Mouse (Mus musculus): ENCODE measurements around the gene Sesn3.
A peak's percentile ranks its signal among the peaks of the same experiment; 100 is the strongest.
"Not testable (repeated sequence)": the region's sequence is repeated elsewhere in the genome, so short reads cannot be mapped to it uniquely, and the experiment has no call there.

The Sesn3 gene

GRCm38 (mm10) chr9:14274986-14275720 is at the start of gene Sesn3:
Gene Sesn3 (plus strand): TSS chr9:14275067.
- peak; percentile 50 to 80 for DNase-seq (ENCODE audit: low spot score in 2 of 2)

GRCm38 (mm10) chr9:14227086-14227485 is 47.8 kb upstream of the Sesn3 start:
- DNase-seq (ENCODE audit: low spot score in 2 of 2): not testable (repeated sequence)

GRCm38 (mm10) chr9:14233702-14234373 is 41.0 kb upstream of the Sesn3 start:
- DNase-seq (ENCODE audit: low spot score in 2 of 2): no peak

- no peak for DNase-seq (ENCODE audit: low spot score in 2 of 2)
Measured at GRCm38 (mm10) chr9:14235286-14235685, 39.6 kb upstream of the Sesn3 start.

GRCm38 (mm10) chr9:14241003-14241402 is 33.9 kb upstream of the Sesn3 start:
- DNase-seq (ENCODE audit: low spot score in 2 of 2): not testable (repeated sequence)

GRCm38 (mm10) chr9:14242308-14242707 is 32.6 kb upstream of the Sesn3 start:
- no peak for DNase-seq (ENCODE audit: low spot score in 2 of 2)

GRCm38 (mm10) chr9:14244528-14244927 is 30.3 kb upstream of the Sesn3 start:
- no peak for DNase-seq (ENCODE audit: low spot score in 2 of 2)

GRCm38 (mm10) chr9:14245013-14245586 is 29.8 kb upstream of the Sesn3 start:
- no peak for DNase-seq (ENCODE audit: low spot score in 2 of 2)

GRCm38 (mm10) chr9:14246016-14246799 is 28.7 kb upstream of the Sesn3 start:
- DNase-seq (ENCODE audit: low spot score in 2 of 2): peak in 1 of 2 experiments; percentile 36

GRCm38 (mm10) chr9:14247480-14248208 is 27.2 kb upstream of the Sesn3 start:
- DNase-seq (ENCODE audit: low spot score in 2 of 2): peak; percentile 18 to 25

GRCm38 (mm10) chr9:14248209-14248596 is 26.7 kb upstream of the Sesn3 start:
- DNase-seq (ENCODE audit: low spot score in 2 of 2): no peak

- no peak for DNase-seq (ENCODE audit: low spot score in 2 of 2)
Measured at GRCm38 (mm10) chr9:14261150-14261549, 13.7 kb upstream of the Sesn3 start.

- no peak for DNase-seq (ENCODE audit: low spot score in 2 of 2)
Measured at GRCm38 (mm10) chr9:14262568-14262972, 12.3 kb upstream of the Sesn3 start.

- no peak for DNase-seq (ENCODE audit: low spot score in 2 of 2)
Measured at GRCm38 (mm10) chr9:14266470-14266869, 8.4 kb upstream of the Sesn3 start.

- no peak for DNase-seq (ENCODE audit: low spot score in 2 of 2)
Measured at GRCm38 (mm10) chr9:14268578-14268977, 6.3 kb upstream of the Sesn3 start.

- DNase-seq (ENCODE audit: low spot score in 2 of 2): no peak
Measured at GRCm38 (mm10) chr9:14272921-14273320, 1.9 kb upstream of the Sesn3 start.

GRCm38 (mm10) chr9:14274586-14274985 is 281 bp upstream of the Sesn3 start:
- no peak for DNase-seq (ENCODE audit: low spot score in 2 of 2)

GRCm38 (mm10) chr9:14275792-14276480 is 1.1 kb downstream of the Sesn3 start:
- DNase-seq (ENCODE audit: low spot score in 2 of 2): peak; percentile 99 to 100

- peak in 1 of 2 experiments; percentile 54 for DNase-seq (ENCODE audit: low spot score in 2 of 2)
Measured at GRCm38 (mm10) chr9:14276481-14277287, 1.8 kb downstream of the Sesn3 start.

All from left cerebral cortex, adult 9 months (tissue).